8 mouse cellular contexts compared by ENCODE assay signal in the genomic region with DNA sequence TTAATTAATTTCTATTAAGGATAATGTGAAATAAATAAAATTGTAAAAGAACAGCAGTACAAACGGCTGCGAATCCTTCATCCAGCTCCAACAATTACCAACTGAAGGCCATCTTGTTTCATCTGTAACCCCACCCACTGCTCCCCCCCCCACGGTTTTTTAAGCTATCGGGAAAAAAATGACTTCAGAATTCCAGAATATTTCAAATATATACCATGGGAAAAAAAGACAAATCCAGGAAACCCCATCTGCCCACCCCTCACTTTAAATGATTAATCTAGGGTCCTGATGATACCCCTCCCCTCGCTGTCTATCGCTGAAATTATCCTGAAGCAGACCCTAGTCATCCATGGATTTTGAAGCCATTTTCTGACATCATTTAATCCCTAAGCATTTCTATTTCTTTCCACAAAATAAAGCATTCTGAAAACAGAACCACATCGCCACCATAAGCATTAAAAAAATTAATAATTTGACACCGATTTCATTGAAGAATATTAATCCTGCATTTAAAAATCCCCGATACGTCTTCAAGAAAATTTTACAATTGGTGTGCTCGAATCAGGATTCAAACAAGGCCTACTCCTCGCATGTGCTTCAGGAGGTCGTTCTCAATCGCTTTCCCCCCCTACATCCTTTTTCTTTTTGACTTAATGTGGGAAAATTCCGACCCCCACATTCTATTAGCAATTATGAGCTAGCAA. TPM values are rescaled to one million over a fixed set of nuclear protein-coding genes. Genes with fewer than 3 reads are reported as not detected.
DNase-seq lines count a peak whose midpoint lies in the region; ATAC-seq and TF ChIP-seq lines count a peak whose summit lies in the region.

No protein-coding gene starts in this region.

- DNase-seq in kidney, adult 2 months: no peak
- DNase-seq in kidney, adult 8-10 months: no peak
- DNase-seq in MEL-GATA-1-ER (ENCODE audit: extremely low read depth, low read depth): peak; percentile 32
- DNase-seq in forelimb bud, embryonic 11.5 days (ENCODE audit: low read depth, low spot score): peak; percentile 14
- DNase-seq in midbrain, embryonic 11.5 days (ENCODE audit: low spot score, missing footprints): no peak
- no peak for DNase-seq in left cerebral cortex, adult 9 months (ENCODE audit: low spot score in 2 of 2)
- DNase-seq in spleen, postnatal 10 days (ENCODE audit: low spot score in 2 of 2): no peak
- DNase-seq in right cerebral cortex, adult 2 months (ENCODE audit: low spot score in 2 of 2): no peak

- under 1% methylated on average over 15 of the region's 15 CpGs for WGBS in kidney, adult 2 months
- WGBS in midbrain, embryonic 11.5 days: 16% methylated on average over 15 of the region's 15 CpGs

- ATAC-seq in midbrain, embryonic 11.5 days (ENCODE audit: low FRiP score): no peak

- H3K4me3 ChIP-seq in kidney, adult 2 months (ENCODE audit: insufficient read depth, low read depth, low read length): peak overlapping the region; percentile 74; the same call in 1 of the 2 replicates
- H3K4me3 ChIP-seq in midbrain, embryonic 11.5 days (ENCODE audit: low read depth, low read length): peak overlapping the region; percentile 54

- H3K4me1 ChIP-seq in kidney, adult 2 months (ENCODE audit: control insufficient read depth, insufficient read depth, low read length): no peaks in the 10 kb centered on the region
- peaks cover 3% of the 10 kb centered on the region; the same call in 1 of the 2 replicates for H3K4me1 ChIP-seq in midbrain, embryonic 11.5 days (ENCODE audit: control insufficient read depth, insufficient read depth, low read length)

- no peak for TF ChIP-seq POLR2A in kidney, adult 2 months (IDR thresholded peaks at IDR 0.05; ENCODE audit: low read depth, low read length)

- H3K27me3 ChIP-seq in kidney, adult 2 months (replicated peaks; ENCODE audit: control insufficient read depth, insufficient read depth, low read length): no peaks in the 10 kb centered on the region
- no peaks in the 10 kb centered on the region for H3K27me3 ChIP-seq in midbrain, embryonic 11.5 days (ENCODE audit: control insufficient read depth, insufficient read depth, low read length)

- no peak for TF ChIP-seq CTCF in kidney, adult 2 months (conservative IDR thresholded peaks at IDR 0.05; ENCODE audit: insufficient read depth, insufficient read length, low read depth, low read length)

- H3K4me2 ChIP-seq in midbrain, embryonic 11.5 days: peak overlapping the region; percentile 48; the same call in 1 of the 2 replicates

- H3K36me3 ChIP-seq in kidney, adult 2 months (ENCODE audit: control insufficient read depth, insufficient read depth, low read length): no peaks in the 10 kb centered on the region
- no peaks in the 10 kb centered on the region for H3K36me3 ChIP-seq in midbrain, embryonic 11.5 days (ENCODE audit: control insufficient read depth, insufficient read depth, low read length)

- H3K9me3 ChIP-seq in midbrain, embryonic 11.5 days (ENCODE audit: control insufficient read depth, low read length): no peaks in the 10 kb centered on the region

- no peak overlapping the region for H3K27ac ChIP-seq in kidney, adult 2 months (ENCODE audit: insufficient read depth, low read depth, low read length)
- H3K27ac ChIP-seq in midbrain, embryonic 11.5 days (ENCODE audit: low read depth, low read length): no peak overlapping the region; the same call in 1 of the 2 replicates

- H3K9ac ChIP-seq in midbrain, embryonic 11.5 days (ENCODE audit: low read length): peak overlapping the region; percentile 73

RNA-seq across cellular contexts. Expression of gene Morf4l2, which starts 3.3 kb away (rescaled TPM):
- polyA plus RNA-seq in kidney, adult 2 months (2012; rRNA removed): 20.9 and 33.3 TPM in 2 replicates
- 669 and 699 TPM in 2 replicates for polyA plus RNA-seq in midbrain, embryonic 11.5 days (2014; fragmentation: Nextera tagmentation; extraction: Ambion mirVana)

RNA-seq across cellular contexts. Expression of gene Tceal1, which starts 32.5 kb away (rescaled TPM):
- 1.3 and 1.6 TPM in 2 replicates for polyA plus RNA-seq in kidney, adult 2 months (2012; rRNA removed)
- 11.4 and 14.5 TPM in 2 replicates for polyA plus RNA-seq in midbrain, embryonic 11.5 days (2014; fragmentation: Nextera tagmentation; extraction: Ambion mirVana)

RNA-seq across cellular contexts. Expression of gene Glra4, which starts 39.7 kb away (rescaled TPM):
- not detected in 2 replicates for polyA plus RNA-seq in kidney, adult 2 months (2012; rRNA removed)
- 0.10 TPM in 1 of 2 replicates, not detected in the other for polyA plus RNA-seq in midbrain, embryonic 11.5 days (2014; fragmentation: Nextera tagmentation; extraction: Ambion mirVana)

Comparison
In these comparisons a context has a peak if more than half of its experiments do, and no peak if none do; other contexts are left out.
1. DNase-seq: peak in MEL-GATA-1-ER (single experiment) and forelimb bud, embryonic 11.5 days (single experiment); none in kidney, adult 2 months (single experiment), kidney, adult 8-10 months (0 of 2), midbrain, embryonic 11.5 days (single experiment), left cerebral cortex, adult 9 months (0 of 2), spleen, postnatal 10 days (0 of 2) and right cerebral cortex, adult 2 months (0 of 2).
2. RNA of gene Morf4l2, which starts 3.3 kb away (polyA plus RNA-seq): 669 to 699 TPM in midbrain, embryonic 11.5 days; 20.9 to 33.3 TPM in kidney, adult 2 months; every median in the first group is over 10 times any median in the second.